Mouse (Mus musculus): ENCODE measurements at regions not wholly inside any gene's neighbourhood (a gene's known extent, or its start where the extent isn't known, plus 50 kb on each side); places are given as distances from the start of the nearest gene placed in this dataset.

DNA sequence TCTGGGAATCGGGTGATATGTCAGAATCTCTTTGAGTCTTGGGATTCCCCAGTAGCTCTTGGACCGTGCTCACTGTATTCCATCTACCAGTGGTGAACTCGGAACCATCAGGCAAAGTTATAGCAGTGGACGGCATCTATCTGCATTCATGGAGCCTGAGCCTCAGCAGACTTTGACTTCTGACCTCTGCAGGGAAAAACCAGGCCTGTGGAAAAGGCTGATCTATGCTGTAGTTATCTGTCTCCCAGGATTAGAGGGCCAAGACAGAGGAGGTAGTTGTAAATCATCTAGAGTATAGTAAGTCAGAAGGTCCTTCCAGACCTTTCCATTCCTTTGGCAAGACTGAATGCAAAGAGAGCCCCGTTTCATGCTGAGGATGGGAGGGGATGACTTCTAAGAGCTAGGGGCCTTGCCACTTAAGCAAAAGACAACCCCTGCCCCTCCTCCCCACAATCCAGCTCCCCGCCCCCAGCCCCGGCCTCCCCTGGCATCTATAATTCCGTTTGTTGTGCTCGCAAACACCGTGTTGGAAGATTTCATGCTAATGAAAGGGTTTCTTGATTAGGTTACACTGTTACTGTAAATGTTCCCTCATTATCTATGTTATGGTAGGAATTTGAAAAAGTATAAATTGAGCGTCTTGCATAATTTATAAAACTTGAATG, 338.9 kb downstream of the Rps24 start:
- TF ChIP-seq POLR2A (IDR thresholded peaks at IDR 0.05; ENCODE audit: borderline replicate concordance, extremely low read depth, insufficient read depth, insufficient read length, poor library complexity, severe bottlenecking) (no peak), CTCF (IDR thresholded peaks at IDR 0.05; ENCODE audit: borderline replicate concordance, extremely low read depth, insufficient read depth, insufficient read length) (no peak)

Measured in brain, embryonic 14.5 days (tissue).